Mouse (Mus musculus) embryonic fibroblast, embryonic 13.5 days (primary cell): Measurements from ENCODE around the gene 4930550L24Rik. TPM values are rescaled to one million over a fixed set of nuclear protein-coding genes. Genes with fewer than 3 reads are reported as not detected.

Experiments used
- H3K27ac ChIP-seq: 2 replicates; pipeline ENCODE4 v1.5.1; 2012; ENCODE audit warnings: low read length, control low read depth, inconsistent platforms; ENCODE audit not compliant: insufficient read depth
- H3K4me1 ChIP-seq: 2 replicates; pipeline ENCODE4 v1.6.1; 2011; ENCODE audit warnings: low read length; ENCODE audit not compliant: control insufficient read depth, insufficient read depth
- H3K4me3 ChIP-seq: 2 replicates; pipeline ENCODE4 v1.5.1; 2011; ENCODE audit warnings: mild to moderate bottlenecking, control low read depth, low read length; ENCODE audit not compliant: insufficient read depth
- CTCF ChIP-seq: IDR thresholded peaks from 2 replicates; pipeline ENCODE4 v1.5.1; 2011; ENCODE audit warnings: mild to moderate bottlenecking, control low read depth, low read length, moderate library complexity, borderline replicate concordance; ENCODE audit not compliant: insufficient read depth
- POLR2A ChIP-seq: IDR thresholded peaks from 2 replicates; pipeline ENCODE4 v1.6.1; 2011; ENCODE audit warnings: low read depth, mild to moderate bottlenecking, control low read depth, low read length, moderate library complexity
- polyA plus RNA-seq: library from polyadenylated mRNA; stranded (reverse); fragments of >200 nt; gene quantifications from 2 replicates; pipeline ENCODE4 v1.2.4, GENCODE M21; 2011; ENCODE audit warnings: low read depth; ENCODE audit not compliant: missing spikeins, insufficient read length

The 4930550L24Rik gene
- not detected in 2 replicates for polyA plus RNA-seq

- no peaks in the 10 kb centered on the region for H3K4me1 ChIP-seq
- no peak within 1 kb of the TSS for H3K4me3 ChIP-seq
- TF ChIP-seq CTCF (no peak), POLR2A (no peak)
- no peak within 1 kb of the TSS for H3K27ac ChIP-seq
Measured at GRCm38 (mm10) chrX:58909060-58909459, at the start of gene 4930550L24Rik. Gene 4930550L24Rik (plus strand): TSS chrX:58909360.

GRCm38 (mm10) chrX:58900753-58901152 lies 8.4 kb upstream of the 4930550L24Rik start:
- no peak for TF ChIP-seq POLR2A
- TF ChIP-seq CTCF = no peak
- Histone ChIP-seq H3K27ac (no peak overlapping the region), H3K4me1 (no peaks in the 10 kb centered on the region), H3K4me3 (no peak overlapping the region)

GRCm38 (mm10) chrX:58967969-58968368 lies 58.8 kb downstream of the 4930550L24Rik start:
- Histone ChIP-seq H3K4me1 (no peaks in the 10 kb centered on the region), H3K27ac (no peak overlapping the region), H3K4me3 (no peak overlapping the region)
- TF ChIP-seq POLR2A = no peak
- no peak for TF ChIP-seq CTCF
